Mouse (Mus musculus) neural tube, embryonic 12.5 days (tissue): ENCODE measurements around the gene Slc35e2. TPM values are rescaled to one million over a fixed set of nuclear protein-coding genes. Genes with fewer than 3 reads are reported as not detected.

Experiments used
- ATAC-seq: fragments of 200-750 bp; cut with Nextera tagmentation; 2 replicates; pipeline ENCODE4 v1.8.0; 2017; ENCODE audit warnings: low read depth, mild to moderate bottlenecking, moderate TSS enrichment, moderate library complexity; ENCODE audit not compliant: low FRiP score
- H3K27ac ChIP-seq: fragments of 300-500 bp; sonication (generic); 2 replicates; pipeline ENCODE4 v1.5.1; 2016
- H3K27me3 ChIP-seq: fragments of 300-500 bp; sonication (generic); replicated peaks from 2 replicates; pipeline ENCODE4 v1.6.1; 2016; ENCODE audit warnings: mild to moderate bottlenecking
- H3K36me3 ChIP-seq: fragments of 300-500 bp; sonication (generic); 2 replicates; pipeline ENCODE4 v1.6.1; 2016; ENCODE audit warnings: mild to moderate bottlenecking
- H3K4me1 ChIP-seq: fragments of 300-500 bp; sonication (generic); 2 replicates; pipeline ENCODE4 v1.6.1; 2016
- H3K4me2 ChIP-seq: fragments of 300-500 bp; sonication (generic); replicated peaks from 2 replicates; pipeline ENCODE4 v1.6.1; 2016; ENCODE audit warnings: mild to moderate bottlenecking
- H3K4me3 ChIP-seq: fragments of 300-500 bp; sonication (generic); 2 replicates; pipeline ENCODE4 v1.5.1; 2016
- H3K9ac ChIP-seq: fragments of 300-500 bp; sonication (generic); 2 replicates; pipeline ENCODE4 v1.6.1; 2016; ENCODE audit warnings: mild to moderate bottlenecking
- H3K9me3 ChIP-seq: fragments of 300-500 bp; sonication (generic); 2 replicates; pipeline ENCODE4 v1.6.1; 2016; ENCODE audit warnings: mild to moderate bottlenecking
- WGBS: fragments of 180-500 bp; shearing (Covaris S2); methylation state at CpG from one replicate; pipeline ENCODE4 v1.1.7; 2016; 5-methylcytosine and 5-hydroxymethylcytosine counted together
- polyA plus RNA-seq: library from polyadenylated mRNA; unstranded; fragments of >200 nt; fragmentation: Nextera tagmentation; extraction: Ambion mirVana; gene quantifications from 2 replicates; pipeline ENCODE4 v1.2.1, GENCODE M21; 2016

Slc35e2 gene
- polyA plus RNA-seq, result 16.2 and 16.7 TPM in 2 replicates

- Histone ChIP-seq H3K27ac (peak within 1 kb of the TSS; percentile 97), H3K4me2 (peak within 1 kb of the TSS; percentile 95), H3K4me3 (peak within 1 kb of the TSS; percentile 98), H3K9me3 (no peaks in the 10 kb centered on the region), H3K9ac (peak within 1 kb of the TSS; percentile 97), H3K4me1 (peaks cover 9% of the 10 kb centered on the region; the same call in 1 of the 2 replicates), H3K36me3 (peaks cover 8% of the 10 kb centered on the region; the same call in 1 of the 2 replicates), H3K27me3 (no peaks in the 10 kb centered on the region)
- WGBS, result under 1% methylated on average over 61 of the region's 65 CpGs
- ATAC-seq, result peak; percentile 97
These were observed at the start of gene Slc35e2 for GRCm38 (mm10) chr4:155601091-155601996. Slc35e2 (plus strand) TSS chr4:155601416.

GRCm38 (mm10) chr4:155552917-155553532 is 48.2 kb upstream of the Slc35e2 start:
- H3K9ac ChIP-seq, result no peak overlapping the region
- no peak overlapping the region for H3K4me2 ChIP-seq
- no peak overlapping the region for H3K27ac ChIP-seq
- ATAC-seq, result no peak
- peaks cover 80% of the 10 kb centered on the region for H3K36me3 ChIP-seq
- H3K4me3 ChIP-seq, result no peak overlapping the region
- no peaks in the 10 kb centered on the region for H3K4me1 ChIP-seq
- no peaks in the 10 kb centered on the region for H3K27me3 ChIP-seq
- 94% methylated on average over 6 of the region's 6 CpGs for WGBS
- no peaks in the 10 kb centered on the region for H3K9me3 ChIP-seq

GRCm38 (mm10) chr4:155554880-155555279 is 46.3 kb upstream of the Slc35e2 start:
- peaks cover 85% of the 10 kb centered on the region for H3K36me3 ChIP-seq
- no peak for ATAC-seq
- H3K27ac ChIP-seq, result no peak overlapping the region
- no peak overlapping the region for H3K4me3 ChIP-seq
- no peak overlapping the region for H3K9ac ChIP-seq
- H3K4me1 ChIP-seq, result no peaks in the 10 kb centered on the region
- 86% methylated on average over 4 of the region's 4 CpGs for WGBS
- no peaks in the 10 kb centered on the region for H3K27me3 ChIP-seq
- no peak overlapping the region for H3K4me2 ChIP-seq
- no peaks in the 10 kb centered on the region for H3K9me3 ChIP-seq

DNA sequence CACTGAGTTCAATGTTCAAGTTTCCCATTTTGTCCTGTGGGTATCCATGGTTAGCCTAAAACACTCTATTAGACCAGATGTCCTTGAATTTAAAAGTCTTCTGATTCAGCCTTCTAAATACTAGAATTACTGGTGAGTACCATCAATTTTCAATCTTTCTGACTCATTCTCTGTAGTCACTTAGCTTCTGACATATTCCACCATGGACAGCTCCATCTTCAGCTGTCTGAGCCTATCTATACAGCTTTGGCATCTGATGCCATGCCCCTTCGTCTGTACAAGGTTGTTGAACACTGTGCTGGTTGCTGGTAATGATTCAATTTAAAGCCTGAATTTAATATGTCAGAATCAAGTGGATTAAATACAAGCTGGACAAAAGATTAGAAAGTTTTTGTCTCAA is 45.8 kb upstream of the Slc35e2 start:
- ATAC-seq, result no peak
- Histone ChIP-seq H3K27ac (no peak overlapping the region), H3K27me3 (no peaks in the 10 kb centered on the region), H3K36me3 (peaks cover 90% of the 10 kb centered on the region), H3K4me3 (no peak overlapping the region), H3K9me3 (no peaks in the 10 kb centered on the region), H3K9ac (no peak overlapping the region), H3K4me2 (no peak overlapping the region), H3K4me1 (no peaks in the 10 kb centered on the region)
- 82% methylated on average over 1 of the region's 1 CpGs for WGBS

DNA sequence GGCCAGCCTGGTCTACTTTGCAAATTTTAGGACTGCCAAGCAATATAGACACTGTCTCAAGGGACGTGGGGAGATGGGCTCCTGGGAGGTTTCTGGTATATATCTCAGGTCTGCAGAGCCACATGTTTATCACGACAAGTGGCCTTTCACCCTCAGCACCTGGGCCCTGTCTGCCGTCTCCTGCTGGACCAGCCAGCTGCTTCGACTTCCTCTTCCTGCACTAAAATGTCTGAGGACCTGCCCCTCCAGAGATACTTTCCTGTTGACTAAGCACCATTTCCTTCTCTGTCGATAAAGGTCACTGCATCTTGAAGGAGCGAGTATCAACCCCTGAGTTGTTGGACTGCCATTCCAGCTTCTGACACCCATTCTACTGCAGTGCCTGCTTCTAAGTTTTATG is 41.8 kb upstream of the Slc35e2 start:
- no peak overlapping the region for H3K4me3 ChIP-seq
- no peaks in the 10 kb centered on the region for H3K9me3 ChIP-seq
- WGBS, result 82% methylated on average over 6 of the region's 6 CpGs
- no peak overlapping the region for H3K4me2 ChIP-seq
- no peak overlapping the region for H3K9ac ChIP-seq
- H3K27ac ChIP-seq, result no peak overlapping the region
- peaks cover 61% of the 10 kb centered on the region for H3K36me3 ChIP-seq
- no peak for ATAC-seq
- peaks cover 20% of the 10 kb centered on the region for H3K4me1 ChIP-seq
- no peaks in the 10 kb centered on the region for H3K27me3 ChIP-seq

DNA sequence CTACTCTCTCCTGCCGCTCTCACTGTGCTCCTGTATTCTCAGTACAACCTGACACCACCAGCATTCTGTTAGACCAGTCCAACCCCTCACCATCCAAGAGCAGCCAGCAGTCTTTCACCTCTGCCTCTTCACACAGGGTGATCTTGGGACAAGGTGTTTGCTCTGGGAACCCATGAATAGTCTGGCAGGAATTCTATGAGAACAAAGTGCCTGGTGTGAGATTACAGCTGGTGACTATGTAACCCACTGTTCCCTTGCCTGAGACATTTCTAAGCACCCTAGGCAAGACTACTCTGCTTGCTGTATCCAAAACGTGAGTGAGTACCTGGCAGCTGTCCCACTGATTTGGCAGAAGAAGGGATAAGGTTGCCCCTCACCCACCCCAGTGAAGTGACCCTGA is 40.3 kb upstream of the Slc35e2 start:
- ATAC-seq, result no peak
- 66% methylated on average over 2 of the region's 2 CpGs for WGBS
- Histone ChIP-seq H3K4me2 (no peak overlapping the region), H3K9ac (no peak overlapping the region), H3K9me3 (no peaks in the 10 kb centered on the region), H3K27ac (no peak overlapping the region), H3K36me3 (peaks cover 46% of the 10 kb centered on the region), H3K27me3 (no peaks in the 10 kb centered on the region), H3K4me3 (no peak overlapping the region), H3K4me1 (peaks cover 27% of the 10 kb centered on the region)

- Histone ChIP-seq H3K4me3 (peak within 1 kb of the TSS; percentile 88), H3K4me1 (peaks cover 27% of the 10 kb centered on the region), H3K27ac (peak within 1 kb of the TSS; percentile 71), H3K4me2 (peak within 1 kb of the TSS; percentile 89), H3K9me3 (no peaks in the 10 kb centered on the region), H3K9ac (peak within 1 kb of the TSS; percentile 79; the same call in 1 of the 2 replicates), H3K36me3 (peaks cover 37% of the 10 kb centered on the region), H3K27me3 (no peaks in the 10 kb centered on the region)
- no peak for ATAC-seq
- whole genome bisulfite sequencing, result 64% methylated on average over 7 of the region's 7 CpGs
These were observed 39.4 kb upstream of the Slc35e2 start, which contains the start of gene Nadk for GRCm38 (mm10) chr4:155561661-155562442. Nadk (plus strand) TSS chr4:155562378.

GRCm38 (mm10) chr4:155562725-155563399 is 38.4 kb upstream of the Slc35e2 start:
- Histone ChIP-seq H3K4me3 (peak overlapping the region; percentile 88), H3K36me3 (peaks cover 31% of the 10 kb centered on the region), H3K9ac (peak overlapping the region; percentile 79; the same call in 1 of the 2 replicates), H3K27ac (peak overlapping the region; percentile 71), H3K27me3 (no peaks in the 10 kb centered on the region), H3K4me2 (peak overlapping the region; percentile 89), H3K4me1 (peaks cover 27% of the 10 kb centered on the region), H3K9me3 (no peaks in the 10 kb centered on the region)
- ATAC-seq, result no peak
- 5% methylated on average over 18 of the region's 19 CpGs for WGBS

DNA sequence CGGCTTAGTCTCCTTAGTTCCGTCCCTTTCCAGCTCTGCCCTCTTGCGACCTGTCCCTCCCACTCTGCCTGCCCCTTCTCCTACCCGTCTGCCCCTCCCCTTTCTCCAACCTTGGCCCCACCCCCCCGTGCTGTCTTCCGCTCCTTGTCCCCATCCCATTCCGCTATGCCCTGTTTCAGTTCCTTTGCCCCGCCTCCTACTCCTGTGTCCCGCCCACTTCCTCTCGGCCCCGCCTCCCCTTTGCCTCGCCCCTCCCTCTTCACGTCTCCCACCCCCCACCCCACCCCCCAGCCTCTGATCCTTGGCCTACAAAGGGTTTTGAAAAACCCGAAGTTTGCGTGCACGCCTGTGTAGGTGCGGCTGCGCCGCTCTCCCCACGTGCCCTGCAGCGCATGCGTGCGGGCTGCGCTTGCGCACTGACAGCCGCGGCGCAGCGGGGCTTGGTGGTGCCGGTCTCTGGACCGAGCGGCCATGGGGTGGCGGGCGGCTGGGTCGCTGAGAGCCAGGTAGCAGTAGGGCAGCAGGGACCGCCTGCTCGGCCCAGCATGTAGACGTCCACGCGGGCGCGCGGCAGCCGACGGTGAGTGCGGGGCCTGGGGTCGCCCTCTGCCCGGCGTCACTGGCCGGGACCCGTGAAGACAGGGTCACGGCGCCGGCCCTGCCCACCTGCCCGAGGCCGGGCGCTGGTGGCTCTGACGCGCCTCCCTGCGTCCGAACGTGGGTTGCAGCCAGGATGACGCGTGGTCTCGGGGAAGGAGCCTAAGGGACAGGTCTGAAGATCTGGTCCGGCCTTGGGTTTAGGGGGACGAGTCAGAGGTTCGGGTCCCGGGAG is 37.6 kb upstream of the Slc35e2 start:
- peak; percentile 95 for ATAC-seq
- H3K4me1 ChIP-seq, result peaks cover 27% of the 10 kb centered on the region
- under 1% methylated on average over 69 of the region's 69 CpGs for WGBS
- no peaks in the 10 kb centered on the region for H3K27me3 ChIP-seq
- peaks cover 26% of the 10 kb centered on the region for H3K36me3 ChIP-seq
- no peaks in the 10 kb centered on the region for H3K9me3 ChIP-seq
- peak overlapping the region; percentile 70; the same call in 1 of the 2 replicates for H3K27ac ChIP-seq
- H3K9ac ChIP-seq, result peak overlapping the region; percentile 79
- H3K4me3 ChIP-seq, result peak overlapping the region; percentile 88
- H3K4me2 ChIP-seq, result peak overlapping the region; percentile 89

GRCm38 (mm10) chr4:155564315-155565069 is 36.7 kb upstream of the Slc35e2 start:
- WGBS, result 15% methylated on average over 20 of the region's 20 CpGs
- ATAC-seq, result no peak
- Histone ChIP-seq H3K27me3 (no peaks in the 10 kb centered on the region), H3K4me1 (peaks cover 27% of the 10 kb centered on the region), H3K9ac (peak overlapping the region; percentile 79), H3K4me3 (peak overlapping the region; percentile 88), H3K27ac (peak overlapping the region; percentile 70; the same call in 1 of the 2 replicates), H3K4me2 (peak overlapping the region; percentile 89), H3K9me3 (no peaks in the 10 kb centered on the region), H3K36me3 (peaks cover 17% of the 10 kb centered on the region)
